Mouse (Mus musculus) heart, postnatal 36 days (tissue): ENCODE results near the gene Zdbf2. TPM values are rescaled to one million over a fixed set of nuclear protein-coding genes. Genes with fewer than 3 reads are reported as not detected.
"Not testable (repeated sequence)": the region's sequence is repeated elsewhere in the genome, so short reads cannot be mapped to it uniquely, and the experiment has no call there.

Experiments used
- DNase-seq, 2 experiments: peaks; one replicate each; pipeline ENCODE4 v3.0.0; 2021 to 2022
- intact Hi-C: fragments of 180-260 bp; cut with DNase I; formaldehyde crosslinking; loops from one replicate; pipeline ENCODE4 v1.15.1; 2025
- microRNA-seq, 2 experiments: library from miRNA; unstranded; fragments of <30 nt; microRNA quantifications; one replicate each; pipeline ENCODE4 v1.2.0; 2021; ENCODE audit warnings: borderline number of aligned reads in 2 of 2
- total RNA-seq, 2 experiments: library from RNA; stranded (reverse); gene quantifications; 2 replicates each; pipeline ENCODE4 v1.2.3; 2021

Gene Zdbf2
- total RNA-seq, 2 experiments from 2014 or later, result 0.30 to 0.69 TPM

- no peak for DNase-seq
- intact Hi-C loops, result no loop called here
These were observed 11.9 kb upstream of the Zdbf2 start for GRCm38 (mm10) chr1:63261041-63261590.

- intact Hi-C loops, result no loop called here
- no peak for DNase-seq
These were observed 9.4 kb upstream of the Zdbf2 start for GRCm38 (mm10) chr1:63263671-63264070.

- intact Hi-C loops, result no loop called here
These were observed 7.6 kb upstream of the Zdbf2 start for GRCm38 (mm10) chr1:63265461-63265860.

GRCm38 (mm10) chr1:63266121-63266520 lies 6.9 kb upstream of the Zdbf2 start:
- DNase-seq, result no peak
- intact Hi-C loops, result no loop called here

More at GRCm38 (mm10) chr1:63265461-63265860, 7.6 kb upstream of the Zdbf2 start:
- DNase-seq, result no peak

- no peak for DNase-seq
- intact Hi-C loops, result no loop called here
These were observed 6.3 kb upstream of the Zdbf2 start for GRCm38 (mm10) chr1:63266716-63267115.

GRCm38 (mm10) chr1:63272125-63272675 lies 865 bp upstream of the Zdbf2 start:
- intact Hi-C loops, result no loop called here
- no peak for DNase-seq

GRCm38 (mm10) chr1:63273339-63273951 lies 380 bp downstream of the Zdbf2 start:
- DNase-seq, result no peak
- intact Hi-C loops, result no loop called here

GRCm38 (mm10) chr1:63274046-63274730 lies 1.1 kb downstream of the Zdbf2 start:
- intact Hi-C loops, result no loop called here
- DNase-seq, result no peak

GRCm38 (mm10) chr1:63278106-63278505 lies 5.0 kb downstream of the Zdbf2 start:
- no peak for DNase-seq
- intact Hi-C loops, result no loop called here

GRCm38 (mm10) chr1:63293965-63294364 lies 20.9 kb downstream of the Zdbf2 start:
- no peak for DNase-seq
- intact Hi-C loops, result no loop called here

- DNase-seq, result no peak
- intact Hi-C loops, result no loop called here
These were observed 36.6 kb downstream of the Zdbf2 start for GRCm38 (mm10) chr1:63309661-63310060.

GRCm38 (mm10) chr1:63323565-63324132 lies 50.6 kb downstream of the Zdbf2 start:
- intact Hi-C loops, DNase-seq: not testable (repeated sequence)

Small RNAs within 50 kb of the gene (microRNA-seq; reads per million reads assigned to microRNA genes)
- 0 reads per million in 2 experiments for gene Gm24513

Other genes starting within 250 kb of the Zdbf2 start
- 10 to 100 TPM; 18.9 to 21.1 TPM for gene Ino80d, start 158.6 kb upstream of the Zdbf2 start, total RNA-seq
- gene Eef1b2, start 96.4 kb upstream of the Zdbf2 start, total RNA-seq, result 100 to 1,000 TPM; 413 to 418 TPM
- 100 to 1,000 TPM; 846 to 857 TPM for gene Ndufs1, start 96.4 kb upstream of the Zdbf2 start, total RNA-seq
- gene Gpr1, start 58.7 kb upstream of the Zdbf2 start, total RNA-seq, result under 1 TPM; 0.44 to 0.49 TPM
- 1 to 10 TPM; 2.2 to 2.4 TPM for gene Adam23, start 172.6 kb downstream of the Zdbf2 start, total RNA-seq